Mouse (Mus musculus): ENCODE measurements around the gene Ttc39b. TPM values are rescaled to one million over a fixed set of nuclear protein-coding genes. Genes with fewer than 3 reads are reported as not detected.

The Ttc39b gene
- total RNA-seq, 2 experiments from 2014 or later: 14.4 to 22.7 TPM

GRCm38 (mm10) chr4:83283973-83284767 is 39.9 kb downstream of the Ttc39b start:
- no peak for DNase-seq
- intact Hi-C loops (cut with DNase I): no loop called here

- no peak for DNase-seq
- intact Hi-C loops (cut with DNase I): no loop called here
These were observed 41.6 kb downstream of the Ttc39b start for GRCm38 (mm10) chr4:83282424-83282823.

- intact Hi-C loops (cut with DNase I): no loop called here
- no peak for DNase-seq
These were observed 44.8 kb downstream of the Ttc39b start for GRCm38 (mm10) chr4:83279236-83279635.

DNA sequence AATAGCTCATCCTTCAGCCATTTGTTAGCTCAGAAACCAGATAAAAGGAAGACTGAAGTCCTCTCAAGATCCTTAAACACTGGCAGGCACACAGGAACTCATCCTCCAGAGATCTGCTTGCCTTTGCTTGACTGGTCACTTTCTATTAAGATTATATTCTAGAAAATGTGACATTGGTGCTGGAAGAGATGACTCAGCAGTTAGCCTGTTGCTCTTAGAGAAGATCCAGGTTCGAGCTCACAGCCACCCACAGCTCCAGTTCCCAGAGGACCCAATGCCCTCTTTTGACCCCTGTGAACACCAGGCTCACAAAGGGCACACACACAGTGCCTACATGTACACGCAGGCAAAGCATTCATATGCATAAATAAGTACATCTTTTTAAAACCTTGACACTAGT is 49.8 kb downstream of the Ttc39b start:
- intact Hi-C loops (cut with DNase I): no loop called here

GRCm38 (mm10) chr4:83273616-83274050 is 50.4 kb downstream of the Ttc39b start:
- intact Hi-C loops (cut with DNase I): no loop called here
- peak; percentile 16 to 19 for DNase-seq

More for the DNA sequence above, 49.8 kb downstream of the Ttc39b start:
- DNase-seq: no peak

DNA sequence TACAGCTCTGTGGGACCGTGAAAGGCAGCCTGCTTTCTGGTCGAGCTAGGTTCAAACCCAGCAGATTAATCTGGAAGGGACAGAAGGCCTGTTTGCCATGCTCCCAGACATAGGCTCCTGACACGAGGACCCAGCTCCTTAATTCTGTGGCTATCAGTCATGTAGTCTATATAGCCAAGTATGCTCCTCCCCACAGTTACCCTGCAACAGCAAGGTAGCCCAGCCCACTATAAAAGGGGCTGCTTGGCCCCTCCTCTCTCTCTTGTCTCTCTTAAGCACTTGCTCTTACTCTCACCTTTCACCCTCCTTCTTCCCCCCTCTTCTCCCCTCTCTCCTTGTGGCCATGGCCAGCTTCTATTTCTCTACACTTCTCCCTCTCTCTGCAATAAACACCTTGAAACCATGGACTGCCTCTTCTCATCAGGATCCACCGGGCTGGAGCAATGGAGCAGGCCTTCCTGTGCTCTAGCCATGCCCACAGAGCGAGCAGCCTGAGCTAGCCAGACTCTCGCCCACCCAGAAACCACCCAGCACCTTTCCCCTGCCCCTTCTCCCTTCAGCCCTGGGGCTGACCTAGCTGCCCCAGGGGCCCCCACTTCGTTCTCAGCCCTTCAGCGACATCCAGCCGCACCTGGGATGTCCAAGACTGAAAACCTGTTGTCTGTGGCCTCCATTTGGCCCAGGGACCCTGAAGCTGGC is 51.0 kb downstream of the Ttc39b start:
- intact Hi-C loops (cut with DNase I): no loop called here
- no peak for DNase-seq

DNA sequence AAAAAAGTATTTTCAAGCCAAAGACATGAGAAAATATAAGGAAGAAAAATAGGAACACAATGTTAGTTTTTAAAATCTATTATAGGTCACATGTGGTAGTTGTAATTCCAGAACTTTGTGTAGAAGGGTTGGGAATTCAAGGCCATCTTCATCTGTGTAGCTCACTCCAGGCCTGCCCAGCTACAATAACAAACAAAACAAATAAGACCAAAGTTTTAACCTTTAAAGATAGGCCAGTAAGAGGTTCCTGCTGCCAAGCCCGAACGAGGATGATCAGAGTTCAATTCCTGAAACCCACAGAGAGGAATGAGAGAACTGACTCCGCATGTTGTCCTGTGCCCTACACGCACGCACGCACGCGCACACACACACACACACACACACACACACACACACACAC is 53.6 kb downstream of the Ttc39b start:
- DNase-seq: no peak
- intact Hi-C loops (cut with DNase I): no loop called here

DNA sequence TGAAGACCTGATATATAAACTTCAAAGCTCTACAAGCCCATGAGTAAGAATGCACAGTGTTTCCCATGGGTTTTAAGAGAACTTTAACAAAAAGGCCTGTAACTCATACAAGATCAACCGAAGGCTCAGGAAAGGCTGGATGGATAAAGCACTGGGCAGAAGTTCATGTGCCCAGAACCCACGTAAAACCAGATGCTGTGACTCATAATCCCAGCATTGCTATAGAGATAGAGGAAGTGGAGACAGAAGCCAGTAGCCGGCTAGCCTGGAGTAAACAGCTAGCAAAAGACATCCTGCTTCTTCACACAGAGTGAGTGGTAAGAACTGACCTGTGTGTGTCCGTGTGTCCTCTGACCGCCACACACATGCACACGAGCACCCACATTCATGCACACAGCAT is 54.4 kb downstream of the Ttc39b start:
- intact Hi-C loops (cut with DNase I): no loop called here
- DNase-seq: no peak

DNA sequence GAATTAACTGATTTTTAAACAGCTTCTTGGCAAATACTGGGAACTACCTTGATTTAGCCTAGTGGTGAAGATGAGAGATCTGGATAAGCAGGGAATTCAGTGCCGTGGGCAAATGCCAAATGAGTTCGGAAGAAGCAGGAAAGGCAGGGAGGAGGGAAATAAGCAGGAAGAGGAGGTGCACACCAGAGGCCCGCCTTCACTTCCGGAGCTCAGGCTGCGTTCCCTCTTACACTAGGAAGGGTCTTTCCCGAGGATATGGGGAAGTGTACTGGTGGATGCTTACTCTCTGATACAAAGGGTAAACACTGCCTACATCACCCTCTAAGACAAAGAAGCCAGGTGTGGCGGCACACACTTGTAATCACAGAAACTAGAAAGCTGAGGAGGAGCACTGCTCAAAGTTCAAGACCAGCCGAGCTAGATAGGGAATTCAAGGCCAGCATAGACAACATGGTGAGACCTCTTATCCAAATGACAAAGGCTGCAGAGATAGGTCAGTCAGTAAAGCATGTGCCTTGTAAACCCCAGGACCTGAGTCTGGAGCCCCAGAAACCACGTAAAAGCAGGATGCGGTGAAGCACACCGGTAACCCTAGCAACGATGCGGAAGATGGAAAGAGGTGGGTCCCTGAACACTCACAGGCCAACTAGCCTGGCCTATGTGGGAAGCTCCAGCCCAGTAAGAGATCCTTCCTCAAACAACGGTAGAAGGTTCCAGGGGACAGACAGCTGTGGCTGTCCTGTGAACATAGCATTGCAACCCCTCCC is 57.9 kb downstream of the Ttc39b start:
- intact Hi-C loops (cut with DNase I): no loop called here
- DNase-seq: no peak

GRCm38 (mm10) chr4:83264832-83265231 is 59.2 kb downstream of the Ttc39b start:
- intact Hi-C loops (cut with DNase I): loop anchor here (5.0 kb wide), 4 partner anchors 37 to 302 kb away; no protein-coding TSS in a partner anchor
- DNase-seq: no peak

GRCm38 (mm10) chr4:83261998-83262397 is 62.1 kb downstream of the Ttc39b start:
- intact Hi-C loops (cut with DNase I): loop anchor here (1.0 to 5.0 kb wide), 5 partner anchors 40 to 305 kb away; no protein-coding TSS in a partner anchor
- DNase-seq: peak; percentile 32 to 60

GRCm38 (mm10) chr4:83259690-83260089 is 64.4 kb downstream of the Ttc39b start:
- no peak for DNase-seq
- intact Hi-C loops (cut with DNase I): loop anchor here (5.0 kb wide), 4 partner anchors 43 to 308 kb away; no protein-coding TSS in a partner anchor

- DNase-seq: no peak
- intact Hi-C loops (cut with DNase I): no loop called here
These were observed 65.8 kb downstream of the Ttc39b start for GRCm38 (mm10) chr4:83258273-83258672.

DNA sequence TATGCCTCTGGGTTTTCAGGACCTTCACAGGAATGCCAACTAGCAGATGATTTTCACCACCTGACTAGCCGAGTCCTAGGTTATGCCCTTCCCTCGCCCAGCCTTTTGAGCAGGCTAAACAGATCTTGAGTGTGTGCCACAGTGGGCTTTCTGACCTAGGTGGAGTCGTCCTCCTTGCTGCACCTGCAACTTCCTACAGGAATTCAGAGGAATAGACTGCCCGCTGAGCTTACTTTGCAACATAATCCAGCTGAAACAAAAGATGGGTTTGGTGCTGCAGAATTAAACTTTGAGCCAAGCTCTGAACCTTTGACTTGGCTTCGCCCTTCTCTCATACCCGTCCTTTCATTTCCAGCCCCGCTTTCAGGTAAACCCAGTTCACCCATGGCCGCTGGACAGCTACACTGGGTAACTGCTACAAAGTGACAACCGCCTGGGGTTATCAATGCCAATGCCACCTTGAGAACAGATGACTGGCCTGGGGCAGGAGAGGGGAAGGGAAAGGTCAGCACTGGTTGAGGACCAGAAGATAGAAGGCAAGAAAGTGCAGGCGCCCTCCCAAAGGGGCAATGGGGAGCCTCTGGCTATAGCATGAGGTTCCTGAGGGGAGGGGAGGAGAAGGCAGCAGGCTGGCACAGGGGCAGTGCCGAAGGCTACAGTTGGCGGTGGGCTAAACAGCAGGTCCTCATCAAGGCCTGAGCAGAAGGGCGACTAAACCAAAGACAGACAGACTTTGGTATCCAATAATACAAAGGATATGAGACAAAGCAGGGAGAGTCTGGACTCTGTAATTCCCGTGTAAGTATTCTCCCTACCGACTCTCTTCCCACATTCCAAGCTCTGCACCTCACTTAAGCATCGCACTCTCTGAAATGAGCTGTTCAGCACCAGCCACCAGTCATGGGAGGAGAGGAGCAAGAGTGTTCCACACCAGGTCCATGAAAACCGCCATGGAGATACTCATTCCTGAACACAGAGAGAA is 66.5 kb downstream of the Ttc39b start:
- intact Hi-C loops (cut with DNase I): no loop called here
- DNase-seq: no peak

DNA sequence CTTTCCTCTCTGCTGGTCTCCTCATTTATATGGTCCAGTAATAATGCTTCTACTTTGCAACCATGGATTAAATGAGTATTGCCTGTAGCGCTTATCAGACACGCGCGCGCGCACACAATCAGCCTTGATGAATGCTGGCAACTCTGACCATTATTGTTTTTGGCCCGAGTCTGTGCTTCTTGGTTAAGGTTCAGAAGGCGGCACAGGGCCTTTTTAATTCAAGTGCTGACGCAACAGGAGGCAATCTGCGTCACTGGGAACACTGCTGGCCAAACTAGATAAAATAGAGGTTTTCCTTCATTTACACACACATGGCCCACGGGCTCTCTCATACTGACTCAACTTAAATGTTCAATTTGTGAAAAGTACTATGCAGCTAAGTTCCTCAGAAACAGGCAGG is 67.3 kb downstream of the Ttc39b start:
- intact Hi-C loops (cut with DNase I): no loop called here
- DNase-seq: peak; percentile 22 to 26

GRCm38 (mm10) chr4:83254941-83255340 is 69.1 kb downstream of the Ttc39b start:
- no peak for DNase-seq
- intact Hi-C loops (cut with DNase I): no loop called here

DNA sequence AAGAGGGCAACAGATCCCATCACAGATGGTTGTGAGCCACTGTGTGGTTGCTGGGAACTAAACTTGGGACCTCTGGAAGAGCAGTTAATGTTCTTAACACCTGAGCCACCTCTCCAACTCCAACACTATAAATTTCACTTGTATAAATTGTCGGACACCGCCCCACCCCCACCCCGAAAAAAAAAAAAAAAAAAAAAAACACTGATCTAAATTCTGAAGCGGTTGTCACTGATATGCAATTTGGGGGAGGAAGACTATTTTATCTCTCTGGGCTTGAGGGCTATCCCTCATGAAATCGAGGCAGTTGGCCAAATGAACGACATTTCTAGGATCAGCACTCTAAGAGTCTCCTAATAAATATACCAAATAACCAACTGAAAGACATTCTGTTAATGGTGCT is 70.4 kb downstream of the Ttc39b start:
- intact Hi-C loops (cut with DNase I): no loop called here

GRCm38 (mm10) chr4:83243706-83244105 is 80.3 kb downstream of the Ttc39b start:
- DNase-seq: no peak
- intact Hi-C loops (cut with DNase I): no loop called here

More for the DNA sequence above, 70.4 kb downstream of the Ttc39b start:
- no peak for DNase-seq

GRCm38 (mm10) chr4:83241630-83242029 is 82.4 kb downstream of the Ttc39b start:
- DNase-seq: no peak
- intact Hi-C loops (cut with DNase I): no loop called here

DNA sequence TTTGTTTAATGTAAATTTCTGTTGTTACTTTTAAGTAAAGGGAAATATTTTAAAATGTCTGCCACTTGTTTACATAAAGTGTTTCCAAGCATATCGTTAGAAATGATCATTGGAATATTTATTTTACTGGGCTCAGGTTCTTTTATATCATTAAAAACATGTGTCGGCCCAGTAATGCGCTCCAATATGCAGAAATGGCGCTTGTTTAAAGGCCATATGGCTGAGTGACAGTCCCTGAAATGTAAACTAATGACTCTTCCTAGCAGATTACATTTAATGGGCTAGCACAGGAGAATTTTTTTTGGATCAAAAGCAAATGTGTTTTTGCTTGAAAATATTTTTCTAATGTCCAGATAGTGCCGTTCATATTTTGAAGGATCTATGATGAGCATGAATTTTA is 86.4 kb downstream of the Ttc39b start:
- DNase-seq: no peak
- intact Hi-C loops (cut with DNase I): no loop called here
